Comparison of ENCODE assay signal across 23 mouse cellular contexts in genomic region chr13:3724313-3724712, GRCm38 (mm10).
DNase-seq lines count a peak whose midpoint lies in the region; ATAC-seq and TF ChIP-seq lines count a peak whose summit lies in the region.
"Had no signal": no experiment of that assay in that cellular context is flagged by ENCODE, and none has a peak within 500 bp of the region (broad histone marks: within the 10 kb centered on the region; RNA-seq: fewer than 3 reads in every experiment).

No protein-coding gene starts in this region.

- ATAC-seq in megakaryocyte-erythroid progenitor cell, adult 5-6 weeks (replicated peaks; ENCODE audit: low FRiP score, low TSS enrichment, poor library complexity, severe bottlenecking), result no peak
- ATAC-seq: activated CD4-positive, CD25-positive, alpha-beta regulatory T cell, adult 4 months; forebrain, embryonic 13.5 days; hindbrain, embryonic 16.5 days had no signal

- intact Hi-C loops in gastrocnemius, postnatal 14 days (cut with DNase I; ENCODE audit: low total_unique reads), result no loop called here

- H3K27ac ChIP-seq in embryonic facial prominence, embryonic 10.5 days (replicated peaks), result no peak overlapping the region
- H3K27ac ChIP-seq in small intestine, adult 2 months (ENCODE audit: insufficient read depth, low read depth, low read length), result peak overlapping the region; percentile 86
- H3K27ac ChIP-seq: forebrain, embryonic 13.5 days; layer of hippocampus, adult 2 months; lung, embryonic 15.5 days; midbrain, embryonic 12.5 days; neural tube, embryonic 13.5 days had no signal

- peaks cover 8% of the 10 kb centered on the region for H3K4me1 ChIP-seq in embryonic facial prominence, embryonic 10.5 days
- peaks cover 17% of the 10 kb centered on the region; the same call in 1 of the 2 replicates for H3K4me1 ChIP-seq in small intestine, adult 2 months (ENCODE audit: control insufficient read depth, insufficient read depth, insufficient read length, low read length)
- H3K4me1 ChIP-seq: neural tube, embryonic 13.5 days had no signal

- H3K36me3 ChIP-seq in embryonic facial prominence, embryonic 10.5 days (replicated peaks), result no peaks in the 10 kb centered on the region
- no peaks in the 10 kb centered on the region for H3K36me3 ChIP-seq in small intestine, adult 2 months (ENCODE audit: control insufficient read depth, insufficient read depth, low read length)
- H3K36me3 ChIP-seq: lung, embryonic 15.5 days; midbrain, embryonic 12.5 days; neural tube, embryonic 13.5 days had no signal

- 88% methylated on average over 3 of the region's 3 CpGs for WGBS in embryonic facial prominence, embryonic 10.5 days
- WGBS in small intestine, adult 2 months, result 87% methylated on average over 3 of the region's 3 CpGs

- TF ChIP-seq POLR2A in small intestine, adult 2 months (IDR thresholded peaks at IDR 0.05; ENCODE audit: low read depth, low read length), result no peak

- no peak for TF ChIP-seq CTCF in small intestine, adult 2 months (IDR thresholded peaks at IDR 0.05; ENCODE audit: extremely low read depth, insufficient read length, insufficient replicate concordance, low read depth, low read length)

- H3K9me3 ChIP-seq in embryonic facial prominence, embryonic 10.5 days, result 0 out of 2 replicates have a peak, but pooled peaks cover 3% of the 10 kb centered on the region
- H3K9me3 ChIP-seq: forebrain, embryonic 13.5 days; lung, embryonic 15.5 days; midbrain, embryonic 12.5 days; neural tube, embryonic 13.5 days had no signal

- 0 out of 2 replicates have a peak, but pooled peaks cover 3% of the 10 kb centered on the region for H3K27me3 ChIP-seq in embryonic facial prominence, embryonic 10.5 days (replicated peaks; ENCODE audit: low read depth, poor library complexity, severe bottlenecking)
- H3K27me3 ChIP-seq in small intestine, adult 2 months (ENCODE audit: control insufficient read depth, insufficient read depth, low read length), result no peaks in the 10 kb centered on the region
- H3K27me3 ChIP-seq: forebrain, embryonic 13.5 days; lung, embryonic 15.5 days; midbrain, embryonic 12.5 days; neural tube, embryonic 13.5 days had no signal

- peak; percentile 52 for DNase-seq in gastrocnemius, postnatal 25 days
- DNase-seq in gastrocnemius, postnatal 14 days, result no peak
- peak; percentile 18 for DNase-seq in 3T3-L1 (ENCODE audit: low read depth, low spot score)
- DNase-seq in embryonic facial prominence, embryonic 10.5 days (ENCODE audit: low spot score), result peak; percentile 6
- DNase-seq in left cerebral cortex, adult 18-20 months (ENCODE audit: low spot score in 2 of 2), result no peak
- DNase-seq: adrenal gland, adult 8-10 months; cerebellum, adult 8-10 months; cerebellum, postnatal 25 days; kidney, adult 2 months; kidney, postnatal 36 days; left cerebral cortex, postnatal 4 days; lung, postnatal 36 days; thymus, adult 18-20 months; thymus, postnatal 36 days had no signal

- no peak overlapping the region for H3K4me3 ChIP-seq in embryonic facial prominence, embryonic 10.5 days
- no peak overlapping the region for H3K4me3 ChIP-seq in small intestine, adult 2 months (ENCODE audit: low read depth, low read length)
- H3K4me3 ChIP-seq: forebrain, embryonic 13.5 days; layer of hippocampus, adult 2 months; lung, embryonic 15.5 days; midbrain, embryonic 12.5 days; neural tube, embryonic 13.5 days had no signal

Comparison
In these comparisons a context has a peak if more than half of its experiments do, and no peak if none do; other contexts are left out.
1. DNase-seq: peak in gastrocnemius, postnatal 25 days (single experiment), 3T3-L1 (single experiment) and embryonic facial prominence, embryonic 10.5 days (single experiment); none in gastrocnemius, postnatal 14 days (single experiment) and left cerebral cortex, adult 18-20 months (0 of 2).